Mouse (Mus musculus) c-Kit-positive CD71-positive TER-119-positive erythroid progenitor cells, embryonic 14.5 days (primary cell): ENCODE data around the gene Acer3.
"Not testable (repeated sequence)": the region's sequence is repeated elsewhere in the genome, so short reads cannot be mapped to it uniquely, and the experiment has no call there.

ENCODE experiments used
- DNase-seq: peaks from one replicate; pipeline ENCODE4 v3.0.0-alpha.2; 2013; ENCODE audit warnings: low spot score

Acer3 gene

GRCm38 (mm10) chr7:98276263-98276662 lies 44.7 kb downstream of the Acer3 start:
- no peak for DNase-seq

- DNase-seq: not testable (repeated sequence)
Observed at GRCm38 (mm10) chr7:98268166-98268565, 52.8 kb downstream of the Acer3 start.

DNA sequence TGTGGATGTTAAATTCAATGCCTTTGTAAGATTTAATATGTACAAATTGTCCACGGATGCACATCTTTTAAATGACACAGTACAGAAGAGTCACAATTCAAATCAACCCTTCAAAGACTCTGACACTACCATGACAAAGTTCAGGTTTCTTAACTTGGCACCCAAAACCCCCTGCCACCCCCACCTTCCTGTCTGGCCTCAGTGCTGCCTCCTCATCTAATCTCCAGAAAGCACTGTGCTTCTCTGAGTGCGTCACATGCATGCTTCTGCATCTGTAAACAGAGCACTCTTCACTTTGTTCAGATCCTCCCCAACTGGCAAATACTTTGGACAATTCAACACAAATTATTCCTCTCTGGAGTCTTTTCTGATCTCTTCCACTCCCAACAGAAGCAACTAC lies 68.5 kb downstream of the Acer3 start:
- no peak for DNase-seq

DNA sequence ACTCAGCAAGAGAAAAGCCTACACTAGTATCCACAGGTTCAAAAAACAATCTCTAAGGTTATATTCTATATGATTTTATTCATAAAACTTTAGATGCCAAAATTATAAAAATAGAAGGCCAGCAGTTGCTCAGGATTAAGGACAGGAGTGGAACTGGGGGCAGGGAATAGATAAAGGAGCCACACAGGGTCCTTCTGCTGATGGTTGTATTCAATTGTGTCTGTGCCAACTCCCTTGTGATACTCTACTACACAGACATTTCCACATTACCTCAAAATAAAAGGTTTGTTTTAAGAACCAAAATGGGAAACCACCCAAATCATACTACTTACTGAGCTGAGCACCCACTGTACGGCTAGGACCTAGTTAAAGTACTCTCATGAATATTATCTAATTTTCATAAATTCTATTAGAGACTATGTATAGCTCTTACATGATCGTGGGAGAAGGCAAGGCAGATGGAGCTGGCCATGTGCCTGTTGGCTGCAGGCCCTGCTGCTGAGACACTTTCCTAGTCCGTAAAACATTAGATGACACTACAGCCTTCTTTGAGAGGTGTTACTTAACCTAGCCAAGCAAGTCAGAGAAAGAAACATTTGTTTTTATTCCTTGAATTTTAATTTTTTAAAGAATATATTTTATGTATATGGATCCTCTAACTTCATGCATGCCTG lies 84.2 kb downstream of the Acer3 start:
- DNase-seq: no peak

DNA sequence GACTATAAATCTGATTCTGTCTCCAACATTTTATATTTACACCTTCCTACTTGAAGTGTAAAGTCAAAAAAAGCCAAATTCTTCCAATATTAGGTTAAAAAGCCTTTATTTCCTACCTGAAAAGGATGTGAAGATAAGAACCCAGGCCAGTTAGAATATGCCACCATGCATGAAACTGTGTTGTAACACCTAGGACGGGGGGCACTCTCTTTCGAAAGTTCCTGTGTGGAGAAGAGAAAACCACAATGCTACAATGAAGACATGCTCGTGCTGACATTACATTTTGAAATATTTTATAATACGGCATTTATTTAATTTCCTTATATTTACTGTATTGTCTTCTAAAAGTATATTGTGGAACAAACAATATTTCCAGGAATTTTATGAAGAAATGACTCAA lies 97.2 kb downstream of the Acer3 start:
- DNase-seq: no peak

DNA sequence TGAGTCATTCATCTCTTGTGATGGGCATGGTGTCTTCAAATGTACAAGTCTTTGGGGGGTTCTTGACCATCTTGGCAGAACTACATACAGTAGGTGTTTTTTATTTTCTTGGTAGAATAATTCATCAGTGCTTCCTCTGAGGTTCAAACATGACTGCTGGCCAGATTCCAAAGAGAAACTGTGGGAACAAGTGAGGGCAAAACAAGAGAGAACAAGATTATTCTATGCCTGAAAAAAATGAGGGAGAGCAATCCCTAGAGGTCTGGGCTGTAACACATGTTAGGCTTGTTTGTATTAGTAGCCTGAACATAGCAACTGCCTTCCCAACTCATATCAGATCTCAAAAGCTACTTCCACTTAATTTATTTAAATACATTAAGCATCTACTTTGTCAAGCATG lies 104.3 kb downstream of the Acer3 start:
- no peak for DNase-seq

DNA sequence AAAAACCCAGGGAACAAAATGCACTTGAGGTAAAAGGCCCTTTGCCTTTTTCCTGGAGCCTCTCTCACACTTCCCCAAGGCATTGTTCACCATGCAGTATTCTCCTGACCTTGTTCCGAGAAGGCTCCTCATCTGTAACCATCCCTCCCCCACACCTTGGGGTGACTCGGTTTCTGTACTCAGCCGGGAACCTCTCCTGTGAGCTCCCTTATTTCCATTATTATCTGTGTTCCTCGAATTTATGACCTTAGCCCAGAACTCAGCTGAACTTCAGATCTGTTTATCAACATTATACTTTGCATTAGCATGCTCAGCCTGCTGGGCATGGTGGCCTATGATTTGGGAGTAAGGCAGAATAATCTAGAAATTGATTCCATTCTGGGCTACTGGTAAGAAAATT lies 118.1 kb downstream of the Acer3 start:
- DNase-seq: no peak

GRCm38 (mm10) chr7:98201493-98202028 lies 119.4 kb downstream of the Acer3 start:
- no peak for DNase-seq

DNA sequence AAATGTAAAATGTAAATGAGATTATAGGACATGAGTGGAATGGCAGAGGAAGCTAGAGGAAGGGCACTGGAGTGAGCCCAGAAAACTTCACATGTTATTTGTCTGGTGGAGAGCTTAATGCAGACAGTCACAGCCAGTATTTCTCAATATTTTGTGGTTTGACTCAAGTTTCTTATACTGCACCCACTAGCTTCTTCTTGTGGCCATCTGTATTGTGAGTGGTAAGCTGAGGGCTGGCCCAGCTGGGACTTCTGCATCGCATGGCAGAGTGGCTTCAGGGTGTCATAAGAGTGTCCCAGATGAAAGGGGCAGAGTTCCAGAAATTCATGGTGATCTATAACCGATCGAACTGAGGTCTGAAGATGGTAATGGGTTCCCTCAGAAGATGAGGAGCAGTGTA lies 120.6 kb downstream of the Acer3 start:
- no peak for DNase-seq

- DNase-seq: no peak
Observed at GRCm38 (mm10) chr7:98199381-98199780, 121.6 kb downstream of the Acer3 start, which contains the start of gene B3gnt6. TSS of gene B3gnt6 (minus strand) at chr7:98199481.

DNA sequence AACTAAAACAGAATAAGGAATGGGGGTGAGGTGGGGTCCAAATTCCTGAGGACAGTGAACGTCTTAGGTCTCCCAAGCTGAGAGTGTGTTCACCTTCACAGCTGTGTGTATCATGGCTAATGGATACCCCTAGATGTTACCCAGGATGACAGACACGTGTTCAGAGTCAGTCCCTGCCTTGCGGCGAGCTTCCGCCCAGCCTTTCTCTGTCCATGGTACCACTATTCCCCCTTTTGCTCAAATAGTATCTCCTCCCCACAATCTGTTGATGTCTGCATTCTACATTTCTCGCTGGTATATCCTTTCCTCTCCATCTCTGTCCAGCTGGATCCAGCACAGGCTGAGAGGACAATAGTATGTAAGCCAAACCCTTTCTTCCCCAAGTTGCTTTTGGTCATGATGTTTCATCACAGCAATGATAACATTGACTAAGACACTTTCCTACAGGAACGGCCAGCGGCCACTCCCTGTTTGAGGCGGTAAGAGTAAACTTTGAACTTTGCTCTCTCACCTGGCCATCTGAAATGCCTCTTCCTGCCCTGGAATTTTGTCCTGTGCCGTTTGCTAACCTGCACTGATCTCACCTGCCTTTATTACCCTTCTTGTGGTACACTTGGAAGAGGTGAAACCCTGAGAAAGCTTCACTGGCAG lies 125.7 kb downstream of the Acer3 start:
- DNase-seq: no peak

DNA sequence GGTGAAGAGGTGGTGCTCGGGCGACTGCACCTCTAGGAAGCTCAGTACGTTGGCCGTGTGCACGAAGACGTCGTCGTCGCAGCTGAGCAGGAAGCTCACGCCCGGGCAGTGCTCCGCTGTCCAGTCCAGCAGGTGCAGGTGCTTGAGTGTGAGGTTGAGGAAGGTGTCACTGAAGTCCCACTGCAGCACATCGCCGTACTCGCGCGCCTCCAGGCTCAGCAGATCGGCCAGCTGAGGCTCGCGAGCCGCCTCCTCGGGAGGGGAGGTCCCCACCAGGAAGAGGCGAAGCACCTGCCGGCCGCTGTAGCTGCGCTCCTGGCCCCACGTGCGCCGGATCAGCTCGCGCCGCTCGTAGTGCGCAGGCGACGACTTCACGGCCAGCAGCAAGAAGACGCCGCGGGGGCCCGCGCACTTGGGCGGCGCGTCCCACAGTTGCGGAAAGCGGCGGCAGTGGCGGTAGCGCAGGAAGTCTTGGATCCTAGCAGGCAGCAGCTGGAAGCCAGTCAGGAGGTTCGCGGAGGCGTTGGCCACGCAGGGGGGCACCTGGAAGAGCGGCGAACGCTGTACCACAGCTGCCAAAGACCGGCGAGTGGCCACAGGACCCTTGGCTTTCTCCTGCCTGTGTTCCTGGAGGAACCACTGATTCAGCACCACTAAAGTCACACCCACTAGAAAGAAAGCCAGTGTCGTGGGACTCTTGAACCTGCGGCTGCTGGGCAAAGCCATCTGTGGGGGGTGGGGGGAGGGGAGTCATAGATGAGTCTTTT lies 126.8 kb downstream of the Acer3 start:
- no peak for DNase-seq

- DNase-seq: no peak
Observed at GRCm38 (mm10) chr7:98193515-98194025, 127.4 kb downstream of the Acer3 start.

- no peak for DNase-seq
Observed at GRCm38 (mm10) chr7:98191571-98192250, 129.3 kb downstream of the Acer3 start.

DNA sequence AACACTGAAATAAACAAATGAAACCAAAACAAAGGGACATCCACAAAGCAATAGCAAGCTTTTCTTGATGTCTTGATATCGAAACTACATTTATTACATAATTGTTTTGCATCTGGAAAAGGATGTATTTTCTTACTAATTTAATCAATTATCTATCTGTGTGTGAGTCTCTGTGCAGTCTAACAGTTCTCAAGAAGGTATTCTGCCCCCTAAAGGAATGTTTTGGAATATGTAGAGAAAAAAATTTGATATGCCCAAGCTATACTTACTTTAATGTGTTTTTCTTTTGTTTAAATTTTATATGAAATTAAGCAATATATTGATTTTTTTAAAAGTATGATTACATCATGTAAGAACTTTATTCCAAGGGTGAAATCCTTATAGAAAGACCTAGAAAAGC lies 130.4 kb downstream of the Acer3 start:
- no peak for DNase-seq

DNA sequence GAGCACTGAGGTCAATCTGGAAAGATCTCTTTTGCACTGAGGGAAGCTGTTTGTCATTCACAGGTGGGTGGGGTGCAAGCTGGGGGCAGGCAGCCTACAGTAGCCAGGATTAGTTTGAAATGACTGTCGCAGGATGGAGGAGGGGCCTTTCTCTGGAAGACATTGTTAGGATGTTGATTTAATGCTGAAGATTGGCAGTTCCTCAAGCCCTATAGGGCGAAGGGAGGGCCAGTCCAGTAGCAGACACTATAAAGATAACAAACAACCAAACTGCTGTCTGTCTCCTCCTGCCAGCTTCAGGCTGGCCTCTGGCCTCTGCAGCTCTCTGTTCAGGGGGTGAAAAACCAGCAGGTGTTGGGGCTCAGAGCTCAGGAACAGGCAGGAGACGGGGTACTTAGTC lies 131.3 kb downstream of the Acer3 start:
- DNase-seq: no peak

- DNase-seq: no peak
Observed at GRCm38 (mm10) chr7:98188680-98189079, 132.3 kb downstream of the Acer3 start.

GRCm38 (mm10) chr7:98188238-98188637 lies 132.8 kb downstream of the Acer3 start:
- DNase-seq: no peak

- not testable (repeated sequence) for DNase-seq
Observed at GRCm38 (mm10) chr7:98187332-98187731, 133.7 kb downstream of the Acer3 start.

GRCm38 (mm10) chr7:98186637-98187036 lies 134.4 kb downstream of the Acer3 start:
- DNase-seq: no peak

DNA sequence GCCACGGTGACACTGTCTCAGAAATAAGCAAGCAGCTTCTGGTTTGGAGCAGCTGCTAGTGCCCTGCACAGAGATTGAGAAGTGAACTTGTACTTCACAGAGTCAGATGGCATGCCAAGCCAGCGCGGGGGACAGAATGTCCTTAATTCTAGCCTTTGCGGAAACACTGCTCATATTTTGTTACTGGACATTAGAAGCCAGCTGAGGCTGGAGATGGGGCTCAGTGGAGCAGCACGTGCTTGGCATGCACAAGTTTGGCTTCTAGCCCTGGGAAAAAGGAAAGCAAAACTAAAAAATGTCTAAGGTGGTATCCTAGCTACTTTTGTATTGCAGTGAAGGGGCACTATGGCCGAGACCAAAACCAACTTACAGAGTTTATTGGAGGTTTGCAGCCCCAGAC lies 135.7 kb downstream of the Acer3 start:
- no peak for DNase-seq
